Mouse (Mus musculus): ENCODE results near the gene Foxb1. TPM values are rescaled to one million over a fixed set of nuclear protein-coding genes. Genes with fewer than 3 reads are reported as not detected.

Gene Foxb1
- polyA plus RNA-seq, 1 experiment from 2014 or later: 5.5 TPM

Other genes with a start within 250 kb of the Foxb1 start
- 109 and 111 TPM in 2 replicates for gene Bnip2, start 228.5 kb upstream of the Foxb1 start, polyA plus RNA-seq (2016; fragmentation: Nextera tagmentation; extraction: Ambion mirVana)